Mouse (Mus musculus) lung, postnatal 0 days (tissue): ENCODE results near the gene Gm11627. TPM values are rescaled to one million over a fixed set of nuclear protein-coding genes. Genes with fewer than 3 reads are reported as not detected.

ENCODE experiments used
- ATAC-seq: fragments of 200-750 bp; cut with Nextera tagmentation; 2 replicates; pipeline ENCODE4 v1.8.0; 2017; ENCODE audit warnings: moderate library complexity
- DNase-seq: peaks from one replicate; pipeline ENCODE4 v3.0.0-alpha.2; 2016; ENCODE audit warnings: low spot score
- H3K27ac ChIP-seq: fragments of 300-500 bp; sonication (generic); 2 replicates; pipeline ENCODE4 v1.5.1; 2014; ENCODE audit warnings: antibody characterized with exemption, mild to moderate bottlenecking, low read length, mixed read lengths
- H3K27me3 ChIP-seq: fragments of 300-500 bp; sonication (generic); replicated peaks from 2 replicates; pipeline ENCODE4 v1.6.1; 2014; ENCODE audit warnings: low read length, mixed read lengths; ENCODE audit not compliant: insufficient read depth
- H3K36me3 ChIP-seq: fragments of 300-500 bp; sonication (generic); 2 replicates; pipeline ENCODE4 v1.6.1; 2014; ENCODE audit warnings: low read length, mixed read lengths; ENCODE audit not compliant: insufficient read depth
- H3K4me1 ChIP-seq: fragments of 300-500 bp; sonication (generic); 2 replicates; pipeline ENCODE4 v1.6.1; 2014; ENCODE audit warnings: antibody characterized with exemption, low read depth, low read length, mixed read lengths; ENCODE audit not compliant: insufficient read depth
- H3K4me2 ChIP-seq: fragments of 300-500 bp; sonication (generic); replicated peaks from 2 replicates; pipeline ENCODE4 v1.6.1; 2014; ENCODE audit warnings: low read depth, mild to moderate bottlenecking, low read length, moderate library complexity, mixed read lengths
- H3K4me3 ChIP-seq: fragments of 300-500 bp; sonication (generic); 2 replicates; pipeline ENCODE4 v1.5.1; 2014; ENCODE audit warnings: low read depth, low read length
- H3K9ac ChIP-seq: fragments of 300-500 bp; sonication (generic); replicated peaks from 2 replicates; pipeline ENCODE4 v1.6.1; 2014; ENCODE audit warnings: low read depth, mild to moderate bottlenecking
- H3K9me3 ChIP-seq: fragments of 300-500 bp; sonication (generic); 2 replicates; pipeline ENCODE4 v1.6.1; 2016; ENCODE audit warnings: low read length, mixed read lengths
- CTCF ChIP-seq: IDR thresholded peaks from 2 replicates; pipeline ENCODE4 v1.5.1; 2016; ENCODE audit warnings: antibody characterized with exemption, mild to moderate bottlenecking
- EP300 ChIP-seq: IDR thresholded peaks from 2 replicates; pipeline ENCODE4 v1.6.1; 2016; ENCODE audit warnings: antibody characterized with exemption, mild to moderate bottlenecking, control low read depth
- WGBS: fragments of 180-500 bp; shearing (Covaris S2); extraction: QIAGEN DNeasy Blood & Tissue Kit; methylation state at CpG from one replicate; pipeline ENCODE4 v1.1.7; 2014; 5-methylcytosine and 5-hydroxymethylcytosine counted together
- polyA plus RNA-seq: library from polyadenylated mRNA; unstranded; fragments of >200 nt; fragmentation: Nextera tagmentation; extraction: Ambion mirVana; gene quantifications from 2 replicates; pipeline ENCODE4 v1.2.1, GENCODE M21; 2015

Gene Gm11627
- polyA plus RNA-seq: 8.0 and 11.4 TPM in 2 replicates

DNA sequence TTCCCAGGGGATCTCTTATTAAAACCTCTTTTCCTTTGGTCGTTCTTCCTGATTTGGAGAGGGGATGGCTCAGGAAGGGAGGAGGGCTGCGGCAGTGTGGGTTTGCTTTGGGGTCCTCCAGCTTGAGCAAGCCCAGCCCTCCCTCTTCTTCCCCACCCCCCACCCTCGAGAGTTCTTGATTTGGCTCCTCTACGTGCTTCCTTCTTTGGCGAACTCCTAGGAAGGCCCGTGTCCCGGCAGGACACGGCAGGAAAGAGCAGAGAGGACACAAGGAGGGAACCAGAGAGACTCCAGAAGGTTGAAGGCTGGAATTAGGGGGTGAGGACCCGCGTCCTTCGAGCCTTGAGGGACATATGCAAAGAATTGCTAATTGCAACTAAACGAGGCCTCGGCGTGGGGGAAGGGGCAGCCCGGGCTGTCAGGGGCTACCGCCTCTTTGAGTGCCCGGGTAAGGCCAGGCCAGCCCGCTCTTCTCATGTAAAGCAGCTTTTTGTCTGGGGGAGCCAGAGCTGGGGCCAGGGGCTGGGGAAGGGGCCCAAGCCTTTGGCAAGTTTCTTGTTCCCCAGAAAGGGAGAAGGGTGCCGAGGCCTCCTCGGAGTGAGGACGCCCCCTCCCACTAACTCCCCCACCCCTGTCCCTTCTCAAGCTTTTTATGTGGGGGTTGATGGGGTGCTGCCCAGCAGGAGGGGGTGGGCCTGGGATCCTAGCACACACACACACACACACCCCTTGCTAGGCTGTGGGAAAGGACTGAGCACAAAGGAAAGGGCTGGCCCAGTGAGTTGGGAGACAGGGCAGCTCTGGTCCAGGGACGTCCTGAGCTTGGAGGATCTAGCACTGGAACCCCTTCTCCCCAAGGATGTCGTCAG lies at the start of gene Gm11627:
TSS of gene Gm11627 (minus strand) at position 297 of the 869 bp plus-strand sequence.
- TF ChIP-seq EP300: no peak
- no peak for TF ChIP-seq CTCF
- Histone ChIP-seq H3K4me1 (peaks cover 15% of the 10 kb centered on the region; the same call in 1 of the 2 replicates), H3K9me3 (no peaks in the 10 kb centered on the region), H3K9ac (peak within 1 kb of the TSS; percentile 43), H3K27me3 (no peaks in the 10 kb centered on the region), H3K36me3 (no peaks in the 10 kb centered on the region), H3K4me3 (peak within 1 kb of the TSS; percentile 35), H3K27ac (peak within 1 kb of the TSS; percentile 91), H3K4me2 (peak within 1 kb of the TSS; percentile 60)
- ATAC-seq (peak; percentile 57), DNase-seq (no peak)
- 14% methylated on average over 21 of the region's 23 CpGs for WGBS

DNA sequence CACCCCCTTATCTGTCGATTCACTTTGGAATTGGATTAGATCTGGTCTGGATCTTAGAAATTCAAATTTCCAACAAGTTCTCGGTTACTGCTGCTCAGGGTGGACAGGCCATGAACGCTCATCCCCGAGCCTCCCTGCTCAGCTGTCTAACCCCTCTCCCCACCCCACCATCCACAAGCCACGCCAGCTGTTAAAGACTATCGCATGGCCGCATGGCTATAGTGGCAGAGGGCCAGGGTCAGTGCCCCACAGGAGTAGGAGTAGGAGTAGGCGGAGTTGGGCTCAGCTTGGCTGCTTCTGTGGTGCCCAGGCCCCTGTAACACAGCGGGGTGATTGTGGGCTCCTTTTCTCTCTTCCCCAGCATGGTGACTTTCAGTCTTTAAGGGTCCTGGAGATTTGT lies 49.3 kb upstream of the Gm11627 start:
- TF ChIP-seq CTCF (no peak), EP300 (no peak)
- DNase-seq (no peak), ATAC-seq (no peak)
- WGBS: 57% methylated on average over 9 of the region's 9 CpGs
- no peak overlapping the region for H3K4me3 ChIP-seq
- H3K4me2 ChIP-seq: no peak overlapping the region
- no peaks in the 10 kb centered on the region for H3K36me3 ChIP-seq
- no peak overlapping the region for H3K27ac ChIP-seq
- no peaks in the 10 kb centered on the region for H3K27me3 ChIP-seq
- H3K9me3 ChIP-seq: no peaks in the 10 kb centered on the region
- H3K9ac ChIP-seq: no peak overlapping the region
- peaks cover 7% of the 10 kb centered on the region; the same call in 1 of the 2 replicates for H3K4me1 ChIP-seq

- DNase-seq (no peak), ATAC-seq (no peak)
- H3K9me3 ChIP-seq: no peaks in the 10 kb centered on the region
- H3K4me1 ChIP-seq: peaks cover 7% of the 10 kb centered on the region; the same call in 1 of the 2 replicates
- H3K27ac ChIP-seq: no peak overlapping the region
- 84% methylated on average over 9 of the region's 9 CpGs for WGBS
- H3K9ac ChIP-seq: no peak overlapping the region
- no peak for TF ChIP-seq EP300
- no peak for TF ChIP-seq CTCF
- no peaks in the 10 kb centered on the region for H3K27me3 ChIP-seq
- H3K4me3 ChIP-seq: no peak overlapping the region
- no peak overlapping the region for H3K4me2 ChIP-seq
- H3K36me3 ChIP-seq: no peaks in the 10 kb centered on the region
Observed at GRCm38 (mm10) chr11:102627171-102627931, 48.1 kb upstream of the Gm11627 start.

DNA sequence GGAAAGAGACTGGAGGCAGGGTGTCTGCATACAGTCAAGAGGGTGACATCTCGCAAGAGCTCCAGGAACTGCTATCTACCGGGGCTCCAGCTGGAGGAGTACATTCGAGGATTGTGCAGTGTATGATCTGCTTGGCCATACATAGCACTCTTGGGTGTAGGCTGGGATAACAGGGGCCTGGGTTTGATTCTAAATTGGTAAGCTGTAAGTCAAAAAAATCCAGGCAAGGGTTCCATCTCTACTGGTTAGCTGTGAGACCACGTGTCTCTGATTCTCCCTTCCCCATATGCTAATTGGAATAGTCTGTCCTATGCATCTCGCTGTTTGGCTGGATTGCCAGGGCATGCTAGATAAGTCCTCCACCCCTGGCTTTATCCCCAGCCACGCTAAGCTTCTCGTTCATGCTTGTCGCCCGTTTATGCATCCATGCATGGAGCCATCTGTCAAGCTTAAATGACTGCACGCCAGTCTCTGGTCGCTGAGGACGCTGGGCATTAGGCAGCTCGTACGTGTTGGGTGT lies 45.7 kb upstream of the Gm11627 start:
- no peaks in the 10 kb centered on the region for H3K27me3 ChIP-seq
- no peaks in the 10 kb centered on the region for H3K9me3 ChIP-seq
- no peak for DNase-seq
- H3K27ac ChIP-seq: peak overlapping the region; percentile 80
- H3K4me3 ChIP-seq: no peak overlapping the region
- no peaks in the 10 kb centered on the region for H3K36me3 ChIP-seq
- ATAC-seq: peak; percentile 34
- H3K9ac ChIP-seq: no peak overlapping the region
- no peak overlapping the region for H3K4me2 ChIP-seq
- 32% methylated on average over 14 of the region's 14 CpGs for whole genome bisulfite sequencing
- TF ChIP-seq CTCF (no peak), EP300 (no peak)
- H3K4me1 ChIP-seq: peaks cover 7% of the 10 kb centered on the region; the same call in 1 of the 2 replicates

DNA sequence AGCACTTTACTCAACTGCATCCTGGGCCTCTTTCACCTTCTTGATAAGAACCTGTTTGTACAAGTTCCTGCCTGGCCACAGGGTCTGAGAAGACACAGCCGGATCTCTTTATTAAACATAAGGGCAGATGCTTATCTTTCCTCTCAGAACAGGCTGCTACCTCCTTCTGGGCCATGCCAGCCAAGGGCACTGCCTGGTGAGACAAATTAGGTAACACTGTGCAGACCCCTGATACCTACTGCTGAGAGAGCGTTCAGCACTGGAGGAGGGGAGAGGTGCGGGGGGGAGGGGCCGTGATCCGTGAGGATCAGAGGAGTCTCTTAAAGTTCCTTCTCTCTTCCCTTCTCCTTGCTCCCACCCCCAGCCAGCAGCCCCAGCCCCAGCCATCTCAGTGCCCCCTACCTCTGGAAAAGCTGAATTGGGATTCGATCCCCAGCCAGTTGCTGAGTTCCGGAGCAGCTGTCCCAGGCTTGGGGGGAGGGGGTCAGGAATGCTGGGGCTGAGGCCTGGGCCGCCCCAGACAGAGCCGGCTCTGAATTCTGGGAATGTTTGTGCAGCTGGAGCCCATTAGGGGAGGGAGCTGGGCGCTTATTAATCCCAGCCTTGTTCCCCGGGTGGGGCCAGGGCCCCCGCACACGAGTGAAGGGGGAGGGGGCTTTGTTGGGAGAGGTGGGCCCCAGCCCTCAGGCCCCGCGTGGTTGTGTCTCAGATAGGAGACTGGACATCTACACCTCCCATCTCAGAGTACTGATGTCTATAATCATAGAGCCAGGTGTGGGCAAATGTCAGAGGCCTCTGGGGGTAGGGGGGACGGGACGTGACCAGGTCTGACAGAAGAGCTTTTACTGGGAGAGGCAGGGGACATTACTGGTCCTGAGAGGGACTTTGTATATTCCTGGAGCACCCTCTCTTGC lies 44.9 kb upstream of the Gm11627 start:
- DNase-seq: peak; percentile 79
- no peaks in the 10 kb centered on the region for H3K9me3 ChIP-seq
- no peaks in the 10 kb centered on the region for H3K27me3 ChIP-seq
- no peak; the same call in 1 of the 2 replicates for TF ChIP-seq EP300
- no peak for TF ChIP-seq CTCF
- no peak overlapping the region for H3K9ac ChIP-seq
- ATAC-seq: peak; percentile 87
- peak overlapping the region; percentile 80 for H3K27ac ChIP-seq
- H3K4me2 ChIP-seq: peak overlapping the region; percentile 27
- no peaks in the 10 kb centered on the region for H3K36me3 ChIP-seq
- H3K4me3 ChIP-seq: peak overlapping the region; percentile 1; the same call in 1 of the 2 replicates
- H3K4me1 ChIP-seq: peaks cover 7% of the 10 kb centered on the region; the same call in 1 of the 2 replicates
- 11% methylated on average over 17 of the region's 17 CpGs for whole genome bisulfite sequencing
